Mouse (Mus musculus): ENCODE data around the gene Lct. TPM values are rescaled to one million over a fixed set of nuclear protein-coding genes. Genes with fewer than 3 reads are reported as not detected.

Gene Lct
- polyA plus RNA-seq, 2 experiments: 0.02 TPM; not detected in 1

DNA sequence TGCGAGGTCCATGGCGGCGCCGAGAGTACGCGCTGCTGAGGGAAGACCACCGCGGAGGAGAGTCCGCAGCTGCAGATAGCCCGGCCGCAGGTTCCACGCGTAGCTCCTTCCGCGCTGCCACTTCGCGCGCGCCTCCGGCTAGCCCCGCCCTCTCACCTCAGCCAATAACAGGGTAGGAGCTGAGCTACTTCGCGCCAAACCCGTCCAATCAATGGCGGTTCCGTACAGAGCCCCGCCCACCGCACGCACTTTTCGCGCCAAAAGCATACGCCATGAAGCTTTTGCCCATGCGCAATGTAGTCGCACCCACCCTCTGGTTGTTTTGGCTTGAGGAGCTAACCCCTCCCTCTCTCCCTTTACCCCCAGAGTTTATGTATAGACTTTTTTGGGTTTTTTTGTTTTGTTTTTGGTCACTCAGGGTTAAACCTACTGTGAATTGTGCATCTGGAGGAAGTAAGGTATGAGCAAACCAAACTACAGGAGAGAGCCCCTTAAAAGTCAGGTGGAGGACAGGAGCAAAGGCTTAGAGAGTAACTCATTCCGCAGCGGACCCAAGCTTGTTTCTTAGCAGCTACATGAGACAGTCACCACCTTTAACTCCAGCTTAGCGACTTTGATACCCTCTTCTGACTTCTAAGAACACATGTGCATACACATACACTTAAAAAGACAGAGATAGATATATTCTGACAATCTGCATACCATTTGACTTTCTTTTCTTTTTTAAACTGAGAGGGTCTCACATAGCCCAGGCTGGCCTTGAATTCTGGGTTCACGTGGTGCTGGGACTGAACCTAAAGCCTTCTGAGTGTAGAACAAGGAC is 31.6 kb upstream of the Lct start, which contains the start of gene Mcm6:
Gene Mcm6 (minus strand): TSS at position 111 of the 823 bp plus-strand sequence.
- Histone ChIP-seq H3K27me3 (ENCODE audit: control insufficient read depth, insufficient read depth, low read length) (no peaks in the 10 kb centered on the region), H3K9me3 (ENCODE audit: control insufficient read depth, low read length) (no peaks in the 10 kb centered on the region), H3K27ac (peak within 1 kb of the TSS; percentile 70), H3K9ac (replicated peaks) (peak within 1 kb of the TSS; percentile 78), H3K4me2 (ENCODE audit: low read depth) (peak within 1 kb of the TSS; percentile 91), H3K36me3 (replicated peaks; ENCODE audit: control insufficient read depth, insufficient read depth, low read depth) (peaks cover 42% of the 10 kb centered on the region), H3K4me3 (ENCODE audit: insufficient read depth in 1 of 2, low read depth in 2 of 2, low read length in 2 of 2) (peak within 1 kb of the TSS; percentile 72 to 90), H3K4me1 (replicated peaks; ENCODE audit: control insufficient read depth in 2 of 2, insufficient read depth in 2 of 2, low read length in 1 of 2) (peaks cover 24 to 32% of the 10 kb centered on the region in 2 experiments)
- DNase-seq (ENCODE audit: low read depth in 3 of 3, low spot score in 3 of 3): peak; percentile 92 to 94 (median 93)
- 2% methylated on average over 32 of the region's 38 CpGs for WGBS (ENCODE audit: insufficient replicate concordance)
- peak; percentile 97 for ATAC-seq (ENCODE audit: insufficient read depth)
- TF ChIP-seq CTCF (IDR thresholded peaks at IDR 0.05; ENCODE audit: low read depth): no peak
- TF ChIP-seq EP300 (IDR thresholded peaks at IDR 0.05; ENCODE audit: low read depth): peak; percentile 43; the same call in 1 of the 2 replicates

DNA sequence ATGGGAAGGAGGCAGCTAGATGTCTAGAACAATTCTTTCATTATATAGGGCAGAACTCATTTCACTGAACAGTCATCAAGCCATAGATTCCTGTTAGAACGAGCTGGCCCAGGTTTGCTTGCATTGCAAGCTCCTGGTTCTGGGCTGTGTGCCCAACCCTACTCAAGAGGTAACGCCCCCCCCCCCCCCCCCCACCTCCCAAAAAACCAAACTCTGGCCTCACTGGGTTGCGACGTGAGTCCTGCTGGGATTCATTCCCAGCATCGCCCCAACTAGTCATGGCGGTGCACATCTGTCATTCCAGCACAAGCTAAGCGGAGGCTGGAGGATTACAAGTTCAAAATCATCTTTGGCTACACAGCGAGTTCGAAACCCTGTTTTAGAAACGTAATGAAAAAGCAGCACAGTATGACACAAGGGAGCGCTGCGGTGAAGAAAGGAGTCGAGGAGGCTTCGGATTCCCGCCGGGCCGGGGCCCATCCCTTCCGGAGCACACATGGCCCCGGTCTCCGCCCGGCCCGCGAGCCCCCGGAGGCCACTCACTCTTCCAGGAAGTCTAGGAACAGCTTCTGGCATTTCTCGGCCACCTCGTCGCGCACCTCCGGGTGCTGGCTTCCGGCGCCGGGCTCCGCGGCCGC is 30.9 kb upstream of the Lct start:
- TF ChIP-seq CTCF (IDR thresholded peaks at IDR 0.05; ENCODE audit: low read depth) (0 out of 2 replicates have a peak, but pooled peaks have one; percentile 10), EP300 (IDR thresholded peaks at IDR 0.05; ENCODE audit: low read depth) (no peak)
- DNase-seq (ENCODE audit: low read depth in 3 of 3, low spot score in 3 of 3) (peak in 1 of 3 experiments; percentile 24), ATAC-seq (ENCODE audit: insufficient read depth) (peak; percentile 74)
- Histone ChIP-seq H3K27me3 (ENCODE audit: control insufficient read depth, insufficient read depth, low read length) (no peaks in the 10 kb centered on the region), H3K4me2 (ENCODE audit: low read depth) (peak overlapping the region; percentile 91), H3K27ac (peak overlapping the region; percentile 16), H3K9ac (replicated peaks) (peak overlapping the region; percentile 78), H3K36me3 (replicated peaks; ENCODE audit: control insufficient read depth, insufficient read depth, low read depth) (peaks cover 41% of the 10 kb centered on the region), H3K4me3 (ENCODE audit: insufficient read depth in 1 of 2, low read depth in 2 of 2, low read length in 2 of 2) (peak overlapping the region; percentile 72 to 90), H3K4me1 (replicated peaks; ENCODE audit: control insufficient read depth in 2 of 2, insufficient read depth in 2 of 2, low read length in 1 of 2) (peaks cover 24 to 32% of the 10 kb centered on the region in 2 experiments), H3K9me3 (ENCODE audit: control insufficient read depth, low read length) (no peaks in the 10 kb centered on the region)
- 0% methylated on average over 35 of the region's 35 CpGs for WGBS (ENCODE audit: insufficient replicate concordance)

DNA sequence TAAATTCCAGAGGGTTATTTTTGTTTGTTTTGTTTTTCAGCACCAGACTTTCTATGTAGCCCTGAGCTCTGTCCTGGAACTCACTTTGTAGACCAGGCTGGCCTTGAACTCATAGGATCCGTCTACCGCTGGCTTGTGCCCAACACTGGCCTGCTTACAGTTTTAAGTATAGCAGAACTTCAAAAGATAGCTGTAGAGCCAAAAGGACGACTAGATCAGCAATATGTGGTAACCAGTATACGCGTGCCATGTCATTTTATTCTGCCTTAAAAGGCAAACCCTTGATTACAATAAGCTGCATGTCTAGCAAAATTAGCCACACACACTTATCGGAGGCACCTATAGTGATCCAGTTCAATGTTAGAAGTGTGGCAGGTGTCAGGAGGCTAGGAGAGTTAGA is 30.2 kb upstream of the Lct start:
- Histone ChIP-seq H3K4me1 (replicated peaks; ENCODE audit: control insufficient read depth in 2 of 2, insufficient read depth in 2 of 2, low read length in 1 of 2) (peaks cover 24 to 32% of the 10 kb centered on the region in 2 experiments), H3K4me2 (ENCODE audit: low read depth) (peak overlapping the region; percentile 91), H3K4me3 (ENCODE audit: insufficient read depth in 1 of 2, low read depth in 2 of 2, low read length in 2 of 2) (peak overlapping the region; percentile 72 to 90), H3K27ac (peak overlapping the region; percentile 50; the same call in 1 of the 2 replicates), H3K36me3 (replicated peaks; ENCODE audit: control insufficient read depth, insufficient read depth, low read depth) (peaks cover 48% of the 10 kb centered on the region), H3K9ac (replicated peaks) (peak overlapping the region; percentile 78), H3K27me3 (ENCODE audit: control insufficient read depth, insufficient read depth, low read length) (no peaks in the 10 kb centered on the region), H3K9me3 (ENCODE audit: control insufficient read depth, low read length) (no peaks in the 10 kb centered on the region)
- no peak for TF ChIP-seq CTCF (IDR thresholded peaks at IDR 0.05; ENCODE audit: low read depth)
- TF ChIP-seq EP300 (IDR thresholded peaks at IDR 0.05; ENCODE audit: low read depth): no peak
- no peak for DNase-seq (ENCODE audit: low read depth in 3 of 3, low spot score in 3 of 3)
- ATAC-seq (ENCODE audit: insufficient read depth): no peak
- WGBS (ENCODE audit: insufficient replicate concordance): 33% methylated on average over 6 of the region's 6 CpGs

DNA sequence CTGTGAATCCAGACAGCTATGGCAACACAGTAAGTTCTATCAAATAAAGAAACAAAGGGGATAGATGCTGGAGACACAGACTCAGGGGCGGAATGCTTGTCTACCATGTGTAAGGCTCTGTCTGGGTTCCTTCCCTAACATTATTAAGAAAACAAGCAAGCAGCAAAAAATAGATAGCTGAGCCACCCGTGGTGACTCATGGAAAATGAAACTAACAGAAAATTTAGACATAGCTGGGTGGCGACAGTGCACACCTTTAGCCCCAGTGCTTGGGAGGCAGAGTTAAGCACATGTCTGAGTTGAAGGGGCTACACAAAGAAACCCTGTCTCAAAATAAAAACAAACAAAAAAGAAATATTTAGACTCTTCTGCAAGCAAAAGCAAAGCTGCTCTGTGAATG is 29.3 kb upstream of the Lct start:
- Histone ChIP-seq H3K9ac (replicated peaks) (peak overlapping the region; percentile 78), H3K36me3 (replicated peaks; ENCODE audit: control insufficient read depth, insufficient read depth, low read depth) (peaks cover 49% of the 10 kb centered on the region), H3K4me1 (replicated peaks; ENCODE audit: control insufficient read depth in 2 of 2, insufficient read depth in 2 of 2, low read length in 1 of 2) (peaks cover 24 to 32% of the 10 kb centered on the region in 2 experiments), H3K27ac (peak overlapping the region; percentile 50), H3K9me3 (ENCODE audit: control insufficient read depth, low read length) (no peaks in the 10 kb centered on the region), H3K4me3 (ENCODE audit: insufficient read depth in 1 of 2, low read depth in 2 of 2, low read length in 2 of 2) (peak overlapping the region; percentile 72 to 90), H3K27me3 (ENCODE audit: control insufficient read depth, insufficient read depth, low read length) (no peaks in the 10 kb centered on the region), H3K4me2 (ENCODE audit: low read depth) (peak overlapping the region; percentile 91)
- TF ChIP-seq CTCF (IDR thresholded peaks at IDR 0.05; ENCODE audit: low read depth): no peak
- no peak for TF ChIP-seq EP300 (IDR thresholded peaks at IDR 0.05; ENCODE audit: low read depth)
- DNase-seq (ENCODE audit: low read depth in 3 of 3, low spot score in 3 of 3): peak in 1 of 3 experiments; percentile 23
- ATAC-seq (ENCODE audit: insufficient read depth): no peak
- 29% methylated on average over 3 of the region's 3 CpGs for WGBS (ENCODE audit: insufficient replicate concordance)

DNA sequence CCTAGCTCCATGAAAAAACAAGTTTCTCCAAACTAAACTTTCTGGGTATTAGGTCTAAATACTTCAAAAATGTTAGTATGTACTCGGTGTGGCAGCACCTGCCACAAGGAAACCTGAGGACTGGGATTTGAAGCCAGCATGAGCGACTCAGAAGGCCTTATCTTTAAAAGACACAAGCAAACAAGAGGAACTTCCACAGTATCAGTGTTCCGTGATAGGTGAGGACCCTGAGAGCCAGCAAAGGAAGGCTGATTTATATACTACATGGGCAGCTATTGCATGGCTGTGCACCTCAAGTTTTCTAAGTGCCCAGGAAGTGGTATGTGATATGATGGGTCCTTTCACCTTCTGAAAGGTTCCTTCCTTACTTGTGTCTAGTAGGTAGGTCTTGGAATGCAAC is 25.0 kb upstream of the Lct start:
- H3K9ac ChIP-seq (replicated peaks): no peak overlapping the region
- H3K4me2 ChIP-seq (ENCODE audit: low read depth): no peak overlapping the region
- no peak overlapping the region for H3K27ac ChIP-seq
- ATAC-seq (ENCODE audit: insufficient read depth): no peak
- no peaks in the 10 kb centered on the region for H3K27me3 ChIP-seq (ENCODE audit: control insufficient read depth, insufficient read depth, low read length)
- peaks cover 15 to 21% of the 10 kb centered on the region in 2 experiments for H3K4me1 ChIP-seq (replicated peaks; ENCODE audit: control insufficient read depth in 2 of 2, insufficient read depth in 2 of 2, low read length in 1 of 2)
- peak in 1 of 3 experiments; percentile 10 for DNase-seq (ENCODE audit: low read depth in 3 of 3, low spot score in 3 of 3)
- TF ChIP-seq CTCF (IDR thresholded peaks at IDR 0.05; ENCODE audit: low read depth) (no peak), EP300 (IDR thresholded peaks at IDR 0.05; ENCODE audit: low read depth) (no peak)
- 23% methylated on average over 3 of the region's 3 CpGs for WGBS (ENCODE audit: insufficient replicate concordance)
- no peak overlapping the region for H3K4me3 ChIP-seq (ENCODE audit: insufficient read depth in 1 of 2, low read depth in 2 of 2, low read length in 2 of 2)
- H3K36me3 ChIP-seq (replicated peaks; ENCODE audit: control insufficient read depth, insufficient read depth, low read depth): peaks cover 87% of the 10 kb centered on the region
- no peaks in the 10 kb centered on the region for H3K9me3 ChIP-seq (ENCODE audit: control insufficient read depth, low read length)

Measured in liver, embryonic 14.5 days (tissue).